Mouse (Mus musculus): ENCODE measurements at regions not wholly inside any gene's neighbourhood (a gene's known extent, or its start where the extent isn't known, plus 50 kb on each side); places are given as distances from the start of the nearest gene placed in this dataset.

GRCm38 (mm10) chr1:189063699-189064098 is 56.1 kb upstream of the Kctd3 start:
- H3K27ac ChIP-seq (ENCODE audit: low read depth, low read length) = no peak overlapping the region
- H3K36me3 ChIP-seq (ENCODE audit: insufficient read depth, low read length) = no peaks in the 10 kb centered on the region
- H3K9ac ChIP-seq (replicated peaks; ENCODE audit: low read length, poor library complexity, severe bottlenecking) = no peak overlapping the region
- H3K4me1 ChIP-seq (ENCODE audit: insufficient read depth, low read length) = peaks cover 7% of the 10 kb centered on the region; the same call in 1 of the 2 replicates
- ATAC-seq (ENCODE audit: low FRiP score) (peak; percentile 38; the same call in 1 of the 2 replicates), DNase-seq (ENCODE audit: low spot score) (peak; percentile 83)
- no peaks in the 10 kb centered on the region for H3K9me3 ChIP-seq (ENCODE audit: low read length)
- H3K27me3 ChIP-seq (ENCODE audit: insufficient read depth, low read length) = no peaks in the 10 kb centered on the region
- no peak overlapping the region for H3K4me3 ChIP-seq (ENCODE audit: low read depth, low read length)
- no peak for TF ChIP-seq CTCF (IDR thresholded peaks at IDR 0.05)
- WGBS = 72% methylated on average over 2 of the region's 2 CpGs
- H3K4me2 ChIP-seq (ENCODE audit: low read depth, low read length, poor library complexity, severe bottlenecking) = no peak overlapping the region

DNA sequence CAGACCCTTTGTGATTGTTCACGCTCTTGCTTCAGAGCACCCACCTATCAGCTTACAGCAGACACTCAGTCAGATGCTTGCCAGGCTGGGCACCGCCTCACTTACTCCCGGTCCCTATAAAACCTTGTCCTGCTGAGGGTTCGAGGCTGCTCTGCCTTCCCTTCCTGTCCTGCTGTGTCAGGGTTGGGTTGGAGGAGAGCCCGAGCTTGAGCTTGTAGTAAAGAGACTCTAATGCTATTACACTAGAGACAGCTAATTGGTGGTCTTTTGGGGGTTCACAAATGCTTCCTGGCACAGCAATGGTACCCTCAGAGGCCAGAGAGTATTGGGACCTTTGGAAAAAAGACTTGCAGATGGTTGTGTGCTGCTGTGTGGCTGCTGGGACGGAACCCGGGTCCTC is 55.6 kb upstream of the Kctd3 start:
- H3K4me2 ChIP-seq (ENCODE audit: low read depth, low read length, poor library complexity, severe bottlenecking) = no peak overlapping the region
- H3K4me1 ChIP-seq (ENCODE audit: insufficient read depth, low read length) = peaks cover 7% of the 10 kb centered on the region; the same call in 1 of the 2 replicates
- H3K4me3 ChIP-seq (ENCODE audit: low read depth, low read length) = no peak overlapping the region
- no peaks in the 10 kb centered on the region for H3K27me3 ChIP-seq (ENCODE audit: insufficient read depth, low read length)
- DNase-seq (ENCODE audit: low spot score) = no peak
- TF ChIP-seq CTCF (IDR thresholded peaks at IDR 0.05) = no peak
- no peaks in the 10 kb centered on the region for H3K36me3 ChIP-seq (ENCODE audit: insufficient read depth, low read length)
- H3K27ac ChIP-seq (ENCODE audit: low read depth, low read length) = no peak overlapping the region
- 63% methylated on average over 7 of the region's 7 CpGs for WGBS
- H3K9me3 ChIP-seq (ENCODE audit: low read length) = no peaks in the 10 kb centered on the region
- ATAC-seq (ENCODE audit: low FRiP score) = no peak
- no peak overlapping the region for H3K9ac ChIP-seq (replicated peaks; ENCODE audit: low read length, poor library complexity, severe bottlenecking)

Data from midbrain, postnatal 0 days (tissue).